Mouse (Mus musculus) left cerebral cortex, adult 11 months (tissue): ENCODE results near the gene Epb41l3.
A peak's percentile ranks its signal among the peaks of the same experiment; 100 is the strongest.

ENCODE experiments used
- DNase-seq: peaks from one replicate; pipeline ENCODE4 v3.0.0; 2022; ENCODE audit warnings: low spot score

Epb41l3 gene

DNA sequence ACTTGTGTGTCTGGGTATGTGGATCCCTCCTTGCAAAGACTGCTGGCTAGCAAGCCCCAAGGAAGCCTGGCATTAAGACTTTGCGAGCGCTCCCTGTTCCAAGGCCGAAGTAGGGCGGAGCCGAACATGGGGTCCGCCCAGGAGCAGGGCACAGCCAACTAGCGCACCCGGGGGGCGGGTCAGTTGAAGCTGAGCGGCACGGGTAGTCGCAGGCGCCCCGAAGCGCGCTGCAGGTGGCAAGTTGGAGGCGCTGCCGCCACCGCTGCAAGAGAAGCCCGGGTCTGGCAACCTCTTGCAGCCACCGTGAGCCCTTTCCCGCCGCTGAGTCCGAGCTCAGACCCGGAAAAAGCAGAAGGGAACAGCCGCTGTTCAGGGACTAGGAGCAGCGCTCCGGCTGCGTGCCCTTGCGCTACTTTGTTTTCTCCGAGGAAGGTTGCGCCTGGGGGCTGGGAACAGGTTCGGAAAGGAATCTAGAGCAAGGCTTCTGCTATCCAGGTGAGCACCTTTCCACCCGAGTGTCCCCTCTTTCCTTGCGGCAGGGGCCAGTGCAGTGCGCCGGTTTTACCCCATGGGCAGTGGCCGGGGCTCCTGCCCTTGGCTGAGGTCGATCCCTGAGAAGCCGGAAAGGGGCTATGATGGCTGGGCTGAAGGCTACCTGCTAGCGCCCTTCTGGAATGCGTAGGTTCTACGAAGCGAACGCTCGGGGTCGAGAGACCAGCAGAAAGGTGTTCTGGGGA lies at the start of gene Epb41l3:
Gene Epb41l3 (plus strand): TSS at position 183 of the 737 bp plus-strand sequence.
- DNase-seq, result peak; percentile 79

DNA sequence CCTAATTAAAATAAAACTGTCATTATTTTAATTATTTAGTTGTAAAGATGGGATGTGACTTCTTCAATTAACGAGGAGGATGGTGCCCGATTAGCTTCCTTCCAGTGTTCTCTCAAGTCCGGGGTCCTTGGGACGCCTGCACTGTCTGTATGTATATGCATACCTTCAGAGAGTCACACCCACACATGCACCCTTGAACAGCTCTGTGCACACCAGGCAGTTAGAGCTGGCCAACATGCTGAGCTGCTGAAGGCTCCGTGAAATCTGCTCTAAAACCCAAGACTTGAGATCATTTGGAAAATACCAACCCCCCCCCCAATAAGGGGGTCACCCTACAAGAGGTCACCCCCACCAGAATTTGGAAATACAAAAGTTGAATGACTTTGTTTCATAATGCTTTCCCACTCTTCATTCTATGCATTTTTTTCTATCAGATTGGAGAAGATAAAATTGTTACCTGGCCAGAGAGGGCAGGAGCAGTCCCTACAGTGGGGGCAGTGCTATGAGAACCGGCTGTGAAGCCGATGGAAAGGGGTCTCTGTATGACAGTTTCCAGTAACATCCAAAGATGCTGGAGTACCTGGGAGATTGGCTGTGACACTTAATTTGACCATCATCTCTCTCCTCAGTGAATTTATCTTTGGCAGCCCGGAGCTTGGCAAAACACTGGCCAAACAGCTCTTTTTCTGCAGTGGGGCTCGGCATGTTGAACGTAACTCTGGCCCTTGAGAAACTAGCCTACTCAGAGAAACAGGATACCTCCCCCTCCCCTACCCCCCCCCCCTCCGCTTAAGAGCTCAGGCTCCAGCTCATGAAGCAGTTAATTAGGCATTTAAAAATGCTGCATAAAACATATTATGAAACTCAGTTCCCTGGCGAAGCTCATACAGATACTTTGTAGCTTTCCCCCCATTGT lies 36.5 kb upstream of the Epb41l3 start:
- no peak for DNase-seq

DNA sequence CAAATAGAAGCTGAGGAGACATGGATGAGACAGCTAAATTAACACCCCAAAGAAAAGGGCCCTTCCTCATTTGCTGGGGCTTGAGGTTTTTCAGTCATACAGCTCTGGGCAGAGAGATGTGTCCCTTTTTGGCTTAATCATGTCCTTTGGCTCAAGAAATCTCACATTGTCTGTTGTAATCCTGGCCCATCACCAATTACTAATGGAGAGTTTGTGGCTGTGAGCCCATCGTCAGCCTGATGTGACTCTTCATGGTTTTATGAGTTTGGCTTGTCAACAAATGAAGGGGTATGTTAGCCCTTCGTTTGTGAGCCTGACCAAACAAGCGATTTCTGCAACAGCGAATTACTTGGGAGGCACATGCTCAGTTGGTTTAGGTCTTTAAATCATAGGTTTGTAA lies 34.0 kb upstream of the Epb41l3 start:
- no peak for DNase-seq

DNA sequence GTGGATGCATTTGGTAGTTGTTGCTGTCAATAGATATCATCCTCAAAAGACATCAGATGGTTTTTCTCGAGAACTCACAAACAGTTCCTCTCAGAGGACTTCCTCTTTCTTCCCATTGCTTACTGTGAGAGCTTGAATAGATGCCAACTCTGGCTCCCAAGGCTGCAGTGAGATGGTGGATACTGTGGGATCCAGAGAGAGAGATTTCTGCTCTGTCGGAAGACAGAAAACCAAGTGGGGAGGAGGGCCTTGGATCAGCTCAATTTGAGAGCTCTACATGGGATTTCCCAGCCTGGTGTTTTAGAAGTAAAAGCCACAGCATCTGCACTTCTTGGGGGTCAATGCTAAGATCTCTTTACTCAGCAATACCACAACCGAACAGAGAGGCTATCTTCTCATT lies 26.7 kb upstream of the Epb41l3 start:
- DNase-seq, result no peak

DNA sequence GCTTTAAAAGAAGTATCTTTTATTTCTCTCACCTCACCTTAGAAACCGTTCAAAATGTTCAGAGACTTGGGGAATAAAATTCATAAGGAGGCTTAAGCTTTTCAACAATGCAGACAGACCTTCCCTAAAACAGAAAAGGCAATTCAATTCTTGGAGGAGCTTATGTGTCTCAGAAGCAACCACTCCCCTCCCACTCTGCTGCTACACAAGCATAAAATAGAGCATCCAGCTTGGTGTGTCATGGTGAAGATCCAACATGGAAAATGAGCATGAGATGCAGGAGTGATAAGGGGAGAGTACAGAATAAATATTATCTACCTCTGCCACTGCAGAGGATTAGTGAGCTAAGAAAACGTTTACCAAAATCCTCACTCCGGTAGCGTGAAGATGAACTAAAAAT lies 21.5 kb upstream of the Epb41l3 start:
- DNase-seq, result no peak

DNA sequence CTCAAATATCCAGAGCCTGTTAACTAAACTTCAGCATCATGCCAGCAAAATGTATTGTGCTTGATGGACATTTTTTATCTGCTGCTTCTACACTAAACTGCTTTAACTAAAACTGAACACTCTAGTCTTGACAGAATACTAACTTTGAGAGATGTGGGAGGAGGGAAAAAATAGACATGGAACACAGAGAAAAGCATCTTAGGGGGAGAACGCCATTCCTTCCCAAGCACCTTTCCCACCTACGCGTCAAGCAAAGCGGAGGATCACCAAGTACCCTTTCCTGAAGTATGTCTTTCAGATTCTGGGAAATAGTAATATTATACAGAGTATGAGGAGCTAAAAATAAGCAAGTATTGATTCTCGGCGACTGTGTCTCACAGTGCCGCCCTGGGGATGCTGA lies 15.7 kb upstream of the Epb41l3 start:
- DNase-seq, result no peak

DNA sequence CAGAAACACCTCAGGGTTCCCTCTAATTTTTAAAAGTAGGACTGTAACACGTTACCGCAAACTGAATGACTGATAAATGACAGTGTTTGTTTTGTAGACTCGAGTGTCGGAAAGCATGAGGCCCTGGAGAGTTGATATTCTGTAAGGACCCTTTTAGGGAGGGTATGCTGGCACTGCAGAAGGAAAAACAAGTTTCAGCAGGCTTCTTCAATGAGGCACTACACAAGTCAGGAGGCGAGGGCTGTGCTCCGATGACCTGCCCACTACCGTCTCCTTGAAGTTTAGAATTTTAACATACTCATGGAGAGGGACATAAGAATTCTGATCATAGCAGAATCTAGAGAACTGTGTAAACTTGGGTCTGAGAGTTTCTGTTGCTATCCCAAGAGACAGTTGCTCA lies 15.1 kb upstream of the Epb41l3 start:
- no peak for DNase-seq

DNA sequence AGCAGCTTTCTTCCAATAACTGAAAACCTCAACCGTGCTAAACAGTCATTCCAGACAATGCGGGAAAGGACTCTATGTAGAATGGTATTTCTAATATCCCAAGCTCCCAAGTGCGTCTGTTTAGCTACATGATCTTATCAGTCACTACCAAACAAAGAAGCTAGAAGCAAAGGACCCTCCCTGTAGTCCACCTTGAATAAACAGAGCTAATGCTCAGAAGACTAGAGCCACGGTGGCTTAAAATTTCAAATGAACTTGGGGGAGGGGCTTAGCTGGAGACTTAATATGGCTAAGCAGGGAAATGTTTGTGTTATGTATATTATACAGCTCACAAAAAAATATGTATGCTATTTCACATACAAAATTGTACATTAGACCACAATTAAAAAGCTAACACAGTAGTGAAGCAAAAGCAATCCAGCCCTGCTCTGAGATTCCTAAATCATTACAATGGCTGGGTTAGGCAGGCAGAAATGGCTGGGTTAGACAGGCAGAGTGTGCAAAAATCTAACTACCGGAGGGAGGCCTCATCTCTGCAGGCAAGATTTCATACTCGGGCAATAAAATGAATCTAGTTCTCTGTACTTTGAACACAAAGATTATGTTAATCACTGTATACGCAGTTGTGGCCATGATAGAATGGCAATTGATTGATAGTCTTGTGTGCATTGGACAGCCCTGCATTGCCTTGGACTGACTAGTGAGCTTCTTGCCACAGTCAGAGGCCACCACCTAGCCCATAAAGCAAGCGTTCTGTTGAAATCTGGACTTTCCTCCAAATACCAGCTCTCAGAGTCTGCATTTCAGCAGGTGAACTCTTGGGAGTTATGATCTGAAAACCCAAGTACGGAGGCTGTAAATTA lies 13.4 kb upstream of the Epb41l3 start:
- no peak for DNase-seq

DNA sequence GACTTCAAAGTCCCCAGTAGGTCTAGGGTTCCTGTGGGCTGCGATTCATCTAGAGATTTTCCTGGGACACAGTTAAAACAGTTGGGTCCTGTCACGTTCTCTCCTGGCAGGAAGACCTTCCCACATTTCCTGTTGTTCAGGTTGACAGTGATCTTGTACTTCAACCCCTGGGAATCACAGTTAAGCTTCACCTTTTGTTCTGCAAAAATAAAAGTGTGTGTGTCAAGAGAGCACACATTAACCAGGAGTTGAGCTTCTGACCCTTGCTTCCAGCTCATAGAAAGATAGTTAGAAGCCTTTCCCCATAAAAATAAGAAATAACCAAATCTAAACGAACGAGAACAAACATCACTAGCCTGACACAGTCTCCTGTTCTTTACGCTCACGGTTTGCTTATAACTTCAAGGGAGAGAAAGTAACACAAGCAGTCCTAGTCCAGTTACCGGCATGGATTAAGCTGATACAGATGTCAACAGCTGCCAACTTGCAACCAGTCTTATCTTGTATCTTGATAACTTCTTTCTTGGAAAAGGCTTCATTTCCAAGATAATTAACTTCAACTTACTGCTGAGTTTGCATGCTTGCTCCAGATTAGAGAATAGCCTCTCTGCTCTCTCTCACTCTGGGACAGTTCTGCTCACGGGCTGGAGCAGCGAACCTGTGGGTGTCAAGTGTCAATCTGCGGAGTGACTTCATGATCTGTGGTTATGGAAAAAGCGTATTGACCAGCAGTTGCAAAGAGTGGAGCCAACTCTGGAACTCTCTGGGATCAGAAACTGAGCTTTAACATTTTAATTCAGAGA lies 7.3 kb upstream of the Epb41l3 start:
- DNase-seq, result no peak

DNA sequence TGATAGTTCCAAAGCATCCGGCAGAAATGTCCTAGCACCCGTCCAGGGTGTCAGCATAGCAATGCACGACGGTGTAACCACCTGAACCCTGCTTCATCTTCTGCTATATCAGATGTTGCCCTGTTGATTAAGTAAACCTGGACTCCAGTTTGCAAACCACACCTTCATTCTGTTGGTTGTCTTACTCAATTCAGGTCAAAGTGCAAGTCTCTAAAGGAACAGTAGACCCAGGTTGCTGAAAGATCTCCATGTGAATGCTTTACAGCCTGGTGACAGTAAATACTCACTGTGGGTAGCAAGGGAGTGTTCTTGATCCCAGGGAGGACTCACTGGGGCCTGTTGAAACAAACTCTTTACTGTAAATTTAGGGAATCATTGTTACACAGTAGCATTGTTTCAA lies 1.4 kb upstream of the Epb41l3 start:
- no peak for DNase-seq

DNA sequence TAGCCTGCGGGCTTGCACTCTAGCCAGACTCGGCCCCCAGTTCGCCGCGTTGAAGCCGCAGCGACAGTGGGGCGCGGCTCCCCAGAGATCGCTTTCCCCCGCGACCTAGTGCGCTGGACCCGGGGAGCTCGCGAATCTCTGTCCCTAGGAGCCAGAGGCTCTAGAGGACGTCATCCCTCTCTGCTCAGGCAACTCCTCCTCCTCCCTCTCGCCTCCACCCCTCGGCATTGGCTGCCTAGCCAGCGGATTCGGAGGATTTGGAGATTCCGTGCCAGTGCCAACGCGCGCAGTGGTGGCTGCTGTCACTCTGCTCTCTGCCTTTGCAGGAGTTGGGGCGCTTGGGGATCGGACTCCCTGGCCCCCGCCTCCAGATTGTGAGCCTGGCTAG lies 749 bp downstream of the Epb41l3 start:
- peak; percentile 61 for DNase-seq

DNA sequence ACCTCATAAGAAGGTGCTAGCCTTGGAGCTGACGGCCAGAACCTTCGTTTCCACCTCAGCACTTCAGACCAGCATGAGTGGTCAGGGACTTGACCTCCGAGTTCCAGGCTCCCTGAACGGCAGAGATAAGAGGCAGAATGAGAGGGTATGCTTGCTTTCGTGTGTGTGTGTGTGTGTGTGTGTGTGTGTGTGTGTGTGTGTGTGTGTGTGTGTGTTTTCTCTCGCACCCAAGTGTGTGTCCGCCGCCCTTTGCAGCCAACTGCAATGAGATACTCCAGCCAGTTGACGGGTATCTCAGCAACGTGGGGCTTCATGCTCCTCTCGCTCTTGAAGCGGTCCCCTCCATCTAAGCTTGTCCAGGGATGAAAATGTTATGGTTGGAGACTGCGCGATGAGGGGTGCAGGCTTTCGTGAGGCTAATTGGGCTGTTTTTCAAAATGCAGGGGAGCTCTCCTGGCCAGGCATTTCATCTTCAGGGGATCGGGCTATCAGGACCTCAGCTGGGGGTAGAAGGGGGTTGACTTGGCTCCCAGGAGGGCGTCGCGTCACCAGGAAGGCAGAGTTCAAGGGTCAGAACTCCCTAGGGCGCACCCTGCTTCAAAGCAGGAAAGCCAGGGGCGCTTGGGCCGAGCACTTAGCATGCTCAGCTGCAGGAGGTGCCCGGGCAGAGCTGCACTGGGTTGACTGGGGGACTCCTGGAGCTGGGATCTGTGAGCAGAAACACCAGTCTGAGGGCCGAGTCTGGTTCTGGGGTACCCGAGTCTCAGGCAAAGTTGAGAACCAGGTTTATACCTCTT lies 1.5 kb downstream of the Epb41l3 start:
- no peak for DNase-seq

DNA sequence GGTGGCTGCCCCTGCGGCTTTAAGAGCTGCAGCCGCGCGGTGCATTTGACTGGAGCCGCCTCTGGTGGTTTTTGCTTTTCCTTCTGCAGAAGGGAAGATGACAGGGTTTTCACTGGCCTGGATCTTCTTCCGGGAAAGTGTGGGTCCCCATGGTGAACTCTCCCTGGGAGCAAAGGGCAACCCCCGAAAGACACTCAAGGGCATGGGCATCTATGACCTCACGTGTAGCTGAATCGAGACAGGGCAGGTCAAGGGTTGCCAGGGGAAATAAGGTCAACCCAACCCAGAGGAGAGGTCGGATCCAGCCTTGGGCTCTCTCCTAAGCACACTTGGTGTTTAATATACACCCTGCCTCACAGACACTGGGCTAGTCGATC lies 2.0 kb downstream of the Epb41l3 start:
- no peak for DNase-seq

DNA sequence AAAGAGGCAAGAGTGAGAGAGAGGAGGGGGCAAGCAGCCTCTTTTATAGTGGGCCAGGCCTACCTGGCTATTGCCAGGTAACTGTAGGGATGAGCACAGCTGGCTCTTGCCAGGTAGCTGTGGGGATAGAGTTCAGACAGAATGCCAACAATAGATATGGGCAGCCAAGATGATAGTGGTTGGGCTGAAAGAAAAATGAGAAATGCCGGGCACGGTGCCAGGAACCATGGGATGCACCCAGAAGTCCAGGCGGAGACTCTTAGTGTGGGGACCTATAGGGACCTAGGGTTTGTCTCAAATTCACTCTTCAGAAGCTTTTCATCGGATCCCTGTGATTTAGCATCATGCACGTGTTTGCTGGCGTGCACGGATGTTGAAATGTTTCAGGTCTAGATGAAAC lies 6.8 kb downstream of the Epb41l3 start:
- DNase-seq, result no peak

DNA sequence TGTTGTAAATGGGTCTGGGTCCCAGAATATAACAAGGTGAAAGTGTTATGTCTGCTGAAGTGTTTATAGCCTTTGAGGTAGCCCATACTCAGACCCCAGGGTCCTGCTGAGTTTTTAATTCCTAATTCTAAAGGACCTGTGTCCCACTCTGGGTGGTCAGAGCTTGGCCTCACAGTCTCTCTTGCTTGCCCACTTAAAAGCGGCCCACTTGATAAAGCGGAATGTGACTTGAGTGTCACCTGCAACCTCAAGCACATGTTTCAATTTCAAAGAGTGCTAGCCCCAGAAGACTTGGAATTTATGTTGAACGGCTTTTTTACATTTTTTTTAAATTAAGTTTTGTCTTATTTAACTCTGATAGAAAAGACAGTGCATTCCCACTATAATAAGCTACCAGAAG lies 16.1 kb downstream of the Epb41l3 start:
- no peak for DNase-seq

DNA sequence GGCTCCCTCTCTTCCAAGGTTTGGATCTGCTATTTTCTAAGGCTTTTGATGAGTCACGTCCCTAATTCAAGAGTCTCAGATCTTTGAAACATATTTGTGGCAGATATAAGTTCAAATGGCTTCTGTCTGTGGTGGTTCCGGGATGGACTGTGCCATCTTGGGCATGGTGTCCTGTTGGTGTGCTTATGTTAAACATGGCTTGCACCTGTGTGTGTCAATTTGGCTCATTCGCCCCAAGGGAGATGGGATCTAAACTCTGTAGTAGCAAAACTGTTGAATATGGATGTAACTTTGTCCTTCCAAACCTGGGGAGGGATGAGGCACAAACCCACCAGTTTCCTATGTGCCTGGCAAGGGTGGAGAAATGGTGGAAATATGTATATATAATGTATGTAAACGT lies 21.6 kb downstream of the Epb41l3 start:
- DNase-seq, result no peak

DNA sequence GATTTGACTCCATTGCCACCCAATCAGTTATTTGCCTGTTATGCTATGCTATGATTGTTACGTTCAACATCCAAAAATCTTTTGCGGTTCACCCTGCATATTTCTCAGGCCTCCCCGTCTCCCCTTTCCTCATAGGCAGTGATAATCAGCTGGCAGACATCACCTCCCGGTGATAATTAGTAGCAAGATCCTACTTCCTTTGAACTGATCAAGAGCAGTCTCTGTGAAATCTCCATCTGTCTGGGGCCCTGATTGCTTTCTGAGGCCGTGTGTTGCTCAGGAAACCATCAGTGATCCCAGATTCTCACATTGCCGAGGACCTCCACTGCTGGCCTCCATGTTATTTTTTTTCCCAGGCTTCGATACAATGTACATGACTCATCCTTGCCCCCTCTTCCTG lies 22.5 kb downstream of the Epb41l3 start:
- no peak for DNase-seq

DNA sequence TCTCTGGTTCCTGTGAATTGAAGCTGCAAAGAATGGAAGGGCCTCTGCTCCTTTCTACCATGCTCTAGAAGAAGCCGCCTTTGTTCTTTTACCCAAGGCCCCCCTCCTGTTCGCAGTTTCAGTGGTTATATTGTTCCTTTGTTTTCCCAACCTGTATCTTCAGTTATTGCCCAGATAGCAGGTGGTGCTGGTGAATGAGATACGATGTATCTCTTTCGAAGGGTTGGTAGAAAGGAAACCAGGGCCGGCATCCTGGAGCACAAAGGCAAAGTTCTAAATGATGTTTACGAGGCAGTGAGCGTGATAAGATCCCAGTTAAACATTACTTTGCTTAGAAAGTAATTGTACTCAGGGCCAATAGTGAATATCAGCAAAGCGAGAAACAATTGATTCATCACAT lies 27.8 kb downstream of the Epb41l3 start:
- DNase-seq, result no peak

DNA sequence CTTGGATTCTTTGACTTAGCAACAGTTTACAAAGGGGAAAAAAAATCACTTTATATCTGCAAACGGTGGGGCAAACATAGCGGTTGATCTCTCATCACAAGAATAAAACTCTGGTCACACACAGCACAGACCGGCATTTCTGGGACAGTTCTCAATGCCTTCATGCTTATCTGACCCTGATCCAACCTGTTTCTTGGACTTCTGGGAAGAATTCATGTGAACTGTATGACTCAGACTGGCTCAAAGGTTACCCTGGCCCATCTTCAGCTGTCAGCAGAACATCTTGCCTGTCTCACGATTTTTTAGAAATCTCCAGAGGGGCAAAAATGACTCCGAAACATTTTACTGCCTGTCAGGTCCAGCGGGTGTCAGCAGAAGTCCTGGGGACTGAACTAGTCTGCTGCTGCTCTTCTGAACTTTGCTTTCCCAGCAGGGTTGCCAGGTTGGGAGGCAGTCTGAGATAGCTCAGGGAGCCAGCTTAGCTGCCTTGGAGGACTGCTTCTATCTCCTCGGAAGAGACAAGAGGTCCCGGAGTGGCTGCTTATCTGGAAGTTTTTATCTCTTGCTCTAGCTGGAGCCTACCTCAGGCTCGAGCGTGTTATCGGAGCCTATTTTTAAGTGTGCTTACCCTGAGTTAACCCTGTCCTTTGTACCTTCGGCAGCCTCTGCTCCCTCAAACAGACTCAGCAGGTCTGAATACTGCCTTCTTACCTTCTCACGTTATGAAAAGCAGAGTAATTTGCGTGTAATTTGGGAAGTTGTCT lies 29.7 kb downstream of the Epb41l3 start:
- no peak for DNase-seq

DNA sequence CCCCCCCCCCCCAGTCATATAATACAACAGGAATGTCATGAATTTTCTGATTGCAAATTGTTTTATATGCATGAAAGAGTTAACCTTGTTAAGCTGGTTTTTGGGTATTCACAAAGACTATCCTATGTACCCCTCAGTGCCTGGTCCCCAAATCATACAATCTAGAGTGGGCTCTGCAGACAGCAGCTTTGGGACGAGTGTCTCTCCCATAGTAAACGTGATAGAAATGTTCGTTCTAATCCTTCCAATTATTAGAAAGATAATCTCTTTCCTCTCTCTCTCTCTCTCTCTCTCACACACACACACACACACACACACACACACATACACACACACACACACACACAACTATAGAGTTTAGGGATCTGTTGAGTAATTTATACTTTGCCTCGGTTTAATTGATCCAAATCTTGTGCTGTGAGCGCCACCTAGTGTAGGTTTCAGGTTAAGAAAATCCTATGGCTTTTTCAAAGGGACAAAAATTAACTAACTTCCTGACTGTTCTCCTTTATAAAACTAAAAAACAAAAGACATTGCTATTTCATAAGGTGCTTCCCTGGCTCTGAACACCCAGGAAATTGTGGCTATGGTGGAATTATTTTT lies 30.4 kb downstream of the Epb41l3 start:
- peak; percentile 43 for DNase-seq
